Mouse (Mus musculus): ENCODE results near the gene Asrgl1. TPM values are rescaled to one million over a fixed set of nuclear protein-coding genes. Genes with fewer than 3 reads are reported as not detected.
A peak's percentile ranks its signal among the peaks of the same experiment; 100 is the strongest.
"Not testable (repeated sequence)": the region's sequence is repeated elsewhere in the genome, so short reads cannot be mapped to it uniquely, and the experiment has no call there.

The Asrgl1 gene
- total RNA-seq, 4 experiments from 2014 or later, result 131 to 150 (median 138) TPM

DNA sequence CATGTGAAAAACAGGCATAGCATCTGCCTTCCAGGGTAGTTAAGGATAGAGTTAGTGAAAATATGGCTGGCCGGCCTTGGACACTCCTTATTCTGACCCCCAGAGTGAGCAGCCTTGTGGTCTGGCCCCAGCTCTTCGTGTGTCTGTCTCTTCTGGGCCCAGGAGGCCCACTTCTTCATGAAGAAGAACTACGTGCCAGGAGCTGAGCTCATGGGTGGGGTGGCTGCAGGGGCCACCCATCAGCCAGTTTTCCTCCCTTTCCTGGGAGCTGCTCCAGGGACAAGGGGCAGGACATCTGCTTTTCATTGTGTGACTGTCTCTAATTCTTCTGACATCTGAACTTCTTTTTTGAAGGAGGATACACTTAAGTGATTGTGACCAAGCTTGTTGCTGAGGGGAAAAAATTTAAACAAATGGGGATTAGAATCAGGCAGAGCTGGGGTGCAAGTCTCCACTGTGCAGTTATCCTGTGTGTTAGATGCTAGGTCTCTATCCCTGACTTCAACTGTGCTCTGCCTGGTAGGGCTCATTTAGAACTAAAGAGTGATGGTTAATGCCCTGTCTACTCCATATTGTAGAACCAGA is 30.2 kb downstream of the Asrgl1 start:
- no peak for DNase-seq (ENCODE audit: low spot score in 2 of 2)

DNA sequence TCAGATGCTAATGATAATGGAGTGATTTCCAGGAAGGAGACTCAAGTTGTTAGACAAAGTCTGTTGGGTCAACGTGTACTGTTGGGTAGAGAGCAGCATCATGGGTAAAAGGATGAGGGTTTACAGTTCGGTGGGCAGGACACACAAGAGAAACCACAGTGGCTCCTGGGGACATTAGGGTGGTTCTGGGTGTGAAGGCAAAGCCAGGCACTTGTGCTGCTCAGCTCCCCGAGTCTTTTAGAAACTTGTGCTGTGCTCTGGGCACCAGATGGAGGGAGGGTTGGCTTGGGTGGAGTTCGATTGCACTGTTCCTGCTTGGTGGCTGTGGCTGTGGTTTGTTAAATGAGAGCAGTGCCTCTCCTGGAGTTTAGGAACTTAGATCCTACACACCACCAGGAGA is 31.4 kb downstream of the Asrgl1 start:
- DNase-seq (ENCODE audit: low spot score in 2 of 2), result no peak

DNA sequence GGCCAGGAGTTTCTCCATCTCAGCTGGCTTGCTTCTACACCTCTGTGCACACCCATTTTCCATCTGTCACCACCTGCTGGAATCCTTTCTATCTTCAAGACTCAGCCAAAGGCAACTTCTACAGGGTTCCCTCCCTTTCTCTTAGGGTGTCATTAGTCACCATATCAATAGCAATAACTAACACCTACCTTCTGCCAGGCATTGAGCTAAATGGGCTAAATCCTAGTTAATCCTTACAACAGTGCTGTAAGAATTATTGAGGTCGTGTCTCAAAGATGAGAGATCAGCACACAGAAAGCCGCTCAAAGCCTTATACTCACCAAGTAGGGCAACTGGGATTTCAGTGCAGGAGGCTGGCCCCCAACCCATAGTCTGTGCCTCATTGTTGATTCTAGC is 34.4 kb downstream of the Asrgl1 start:
- DNase-seq (ENCODE audit: low spot score in 2 of 2), result no peak

DNA sequence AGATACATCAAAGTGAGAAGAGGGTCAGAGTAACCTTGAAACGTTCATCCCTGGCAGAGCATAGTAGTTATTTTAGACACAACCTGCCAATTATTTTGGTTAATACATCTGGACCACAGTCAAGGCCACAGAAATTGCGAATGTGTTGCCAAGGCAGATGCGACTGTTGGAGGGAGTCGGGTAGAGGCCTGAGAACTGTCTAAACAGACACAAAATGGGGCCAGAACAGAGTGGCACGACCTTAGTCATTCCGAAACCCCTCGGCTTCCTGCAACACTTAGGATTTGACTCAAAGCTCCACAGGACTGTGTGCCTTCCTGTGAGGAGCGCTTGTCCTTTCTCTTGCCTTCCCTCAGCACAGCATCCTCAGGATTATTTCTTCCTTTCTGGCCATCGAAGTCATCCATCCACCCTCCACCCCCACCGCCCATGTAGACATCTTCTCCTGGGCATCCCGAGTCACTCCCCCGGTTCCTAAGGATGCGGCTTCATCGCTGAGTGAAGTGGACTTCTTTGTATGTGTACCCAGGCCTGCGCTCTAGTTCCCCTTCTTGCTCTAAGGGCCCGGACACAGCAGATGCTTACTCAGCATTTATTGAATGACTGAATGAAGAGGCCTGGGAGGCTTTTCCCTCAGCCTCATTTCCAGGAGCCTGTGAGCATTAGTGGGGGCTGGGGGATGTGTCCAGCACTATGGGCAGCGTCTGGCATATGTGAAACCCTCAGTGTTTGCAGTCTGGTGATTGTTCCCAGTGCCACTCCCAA is 35.0 kb downstream of the Asrgl1 start:
- no peak for DNase-seq (ENCODE audit: low spot score in 2 of 2)

DNA sequence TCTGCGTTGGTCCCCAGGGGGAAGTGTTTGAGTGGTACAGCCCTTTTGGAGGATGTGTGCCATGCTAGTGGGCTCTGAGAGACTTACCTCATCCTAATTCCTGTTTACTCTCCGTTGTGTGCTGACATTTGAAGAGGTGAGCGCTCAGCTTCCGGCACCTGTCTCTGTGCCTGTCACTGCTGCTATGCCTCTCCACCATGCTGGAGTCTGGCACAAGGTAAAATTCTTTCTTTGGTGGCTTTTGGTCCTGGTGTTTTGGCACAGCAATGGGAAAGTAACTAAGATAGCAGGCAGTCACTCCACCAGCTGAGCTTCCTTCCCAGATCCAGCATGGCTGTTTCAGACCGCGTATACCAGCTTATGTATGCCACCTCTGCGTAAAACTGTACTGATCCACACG is 35.7 kb downstream of the Asrgl1 start:
- DNase-seq (ENCODE audit: low spot score in 2 of 2), result no peak

GRCm38 (mm10) chr19:9097441-9097840 is 38.0 kb downstream of the Asrgl1 start:
- no peak for DNase-seq (ENCODE audit: low spot score in 2 of 2)

GRCm38 (mm10) chr19:9095111-9095510 is 40.3 kb downstream of the Asrgl1 start:
- DNase-seq (ENCODE audit: low spot score in 2 of 2), result no peak

- DNase-seq (ENCODE audit: low spot score in 2 of 2), result no peak
Observed at GRCm38 (mm10) chr19:9090709-9091108, 44.7 kb downstream of the Asrgl1 start.

DNA sequence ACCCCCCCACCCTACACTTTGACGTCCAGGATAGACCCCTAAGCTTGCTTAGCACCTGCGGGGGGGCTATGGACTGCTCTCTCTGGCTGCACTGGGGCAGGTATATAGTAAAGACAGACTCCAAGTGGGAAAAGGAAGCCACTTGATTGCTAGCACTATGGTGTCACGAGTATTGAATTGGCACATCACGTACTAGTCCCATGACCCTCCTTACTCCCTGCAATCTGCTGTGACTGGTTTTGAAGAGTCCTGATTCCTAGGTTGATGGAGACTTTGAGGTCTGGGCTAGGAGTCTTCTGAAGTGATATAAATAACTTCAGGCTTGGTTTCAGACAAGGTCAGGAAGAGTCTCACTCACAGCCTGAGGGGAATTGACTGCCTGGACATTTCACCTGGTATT is 45.2 kb downstream of the Asrgl1 start:
- no peak for DNase-seq (ENCODE audit: low spot score in 2 of 2)

DNA sequence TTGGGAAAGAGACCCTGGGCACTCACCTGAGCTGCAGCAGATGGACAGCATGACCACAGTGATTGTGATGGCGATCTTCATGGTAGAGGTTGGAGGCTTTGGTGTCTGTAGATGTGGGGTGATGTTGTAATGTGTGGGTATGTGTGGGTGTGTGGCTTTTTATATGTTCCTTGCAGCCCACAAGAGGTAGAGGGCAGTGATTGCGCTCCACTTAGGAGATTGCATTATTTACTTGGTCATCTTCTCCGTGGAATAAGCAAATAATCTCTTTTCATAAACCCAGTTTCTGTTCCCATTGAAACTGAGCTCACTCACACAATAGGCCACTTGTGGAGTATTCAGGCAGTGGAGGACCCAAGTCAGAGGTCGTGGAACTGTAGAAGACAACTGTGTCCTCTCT is 47.6 kb downstream of the Asrgl1 start, which contains the start of gene Scgb1a1:
Gene Scgb1a1 (minus strand): TSS at position 138 of the 400 bp plus-strand sequence.
- no peak for DNase-seq (ENCODE audit: low spot score in 2 of 2)

DNA sequence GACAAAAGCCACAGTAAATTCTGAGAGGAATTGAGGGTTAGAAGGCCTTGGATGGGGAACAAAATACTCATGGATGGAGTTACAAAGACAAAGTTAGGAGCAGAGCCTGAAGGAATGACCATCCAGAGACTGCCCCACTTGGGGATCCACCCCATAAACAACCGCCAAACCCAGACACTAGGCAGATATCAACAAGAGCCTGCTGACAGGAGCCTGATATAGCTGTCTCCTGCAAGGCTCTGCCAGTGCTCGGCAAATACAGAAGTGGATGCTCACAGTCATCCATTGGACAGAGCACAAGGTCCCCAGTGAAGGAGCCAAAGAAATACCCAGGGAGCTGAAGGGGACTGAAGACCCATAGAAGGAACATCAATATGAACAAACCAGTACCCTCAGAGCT is 51.5 kb downstream of the Asrgl1 start:
- DNase-seq (ENCODE audit: low spot score in 2 of 2), result not testable (repeated sequence)

DNA sequence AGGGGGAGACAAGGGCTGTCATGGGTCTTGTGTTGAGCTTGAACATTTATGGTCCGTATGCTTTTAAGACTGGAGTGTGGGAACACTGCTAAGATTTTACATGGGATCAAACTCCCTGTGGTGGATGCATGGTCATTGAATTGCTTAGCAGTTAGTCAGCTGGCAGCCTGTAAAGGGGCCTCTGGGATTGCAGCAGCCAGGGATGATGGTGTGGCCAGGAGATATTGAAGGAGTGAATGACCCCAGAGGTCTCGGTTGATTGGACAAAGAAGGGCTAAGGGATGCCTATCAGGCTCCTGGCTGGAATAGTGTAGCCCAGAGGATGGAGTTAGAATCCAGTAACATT is 52.5 kb downstream of the Asrgl1 start:
- DNase-seq (ENCODE audit: low spot score in 2 of 2), result no peak

GRCm38 (mm10) chr19:9082191-9083009 is 53.0 kb downstream of the Asrgl1 start:
- peak; percentile 28 to 55 for DNase-seq (ENCODE audit: low spot score in 2 of 2)

DNA sequence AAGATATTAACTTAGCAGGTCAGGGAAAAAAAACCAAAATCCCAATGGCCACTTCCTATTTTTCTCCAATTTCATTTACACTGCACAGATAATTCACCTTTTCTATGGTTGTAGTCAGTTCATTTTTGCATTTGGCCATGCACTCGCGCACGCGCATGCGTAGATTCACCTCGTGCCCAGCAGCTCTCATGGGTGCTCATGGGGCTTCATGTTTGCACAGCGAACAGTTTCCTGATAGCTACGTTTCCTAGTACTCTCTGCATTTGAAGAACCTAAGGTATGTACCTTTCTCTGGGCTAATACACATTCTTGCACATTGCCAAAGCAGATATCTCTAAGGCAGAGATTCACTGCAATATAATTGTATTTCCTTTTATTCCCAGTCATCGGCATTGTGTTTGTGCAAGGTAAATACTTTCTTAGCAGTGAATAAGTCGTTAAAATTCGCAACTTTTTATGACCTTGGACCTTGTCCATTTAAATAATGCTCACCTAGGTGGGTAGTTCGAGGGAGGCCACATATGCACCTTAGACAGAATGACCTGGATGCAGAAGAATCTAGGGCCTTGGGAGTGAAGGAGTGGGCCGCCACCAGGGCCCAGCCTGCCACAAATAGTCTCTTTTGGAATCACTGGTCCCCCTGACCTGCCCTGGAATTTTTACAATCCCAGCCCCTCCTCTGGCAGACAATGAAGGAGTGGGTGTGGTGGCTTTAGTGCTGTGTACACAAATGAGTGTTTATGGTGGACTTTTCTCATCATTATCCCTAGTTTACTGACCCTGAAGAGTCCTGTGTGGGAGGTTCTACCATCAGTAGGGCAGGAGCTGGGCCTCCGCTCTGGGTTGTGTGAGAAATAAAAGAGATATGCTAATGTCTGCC is 53.9 kb downstream of the Asrgl1 start:
- no peak for DNase-seq (ENCODE audit: low spot score in 2 of 2)

DNA sequence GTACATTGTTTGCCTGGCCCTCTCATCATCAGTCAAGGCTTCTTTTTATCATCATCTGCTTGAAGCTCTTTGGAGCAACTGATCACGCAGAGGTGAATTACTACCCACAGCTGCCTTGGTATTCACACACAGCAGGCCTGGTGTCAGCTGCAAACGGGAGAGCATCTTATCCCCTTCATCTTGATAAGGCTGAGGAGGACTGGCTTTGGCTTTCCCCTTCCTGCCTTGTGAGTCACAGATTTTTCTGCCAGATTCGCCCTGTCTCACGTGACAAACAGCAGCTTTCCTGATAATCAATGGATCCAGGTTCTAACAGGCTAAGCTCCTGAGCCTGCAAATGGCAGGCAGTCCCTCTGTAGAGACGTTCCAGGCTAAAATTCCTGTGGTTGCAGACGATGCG is 55.5 kb downstream of the Asrgl1 start:
- DNase-seq (ENCODE audit: low spot score in 2 of 2), result no peak

GRCm38 (mm10) chr19:9076982-9077660 is 58.3 kb downstream of the Asrgl1 start:
- no peak for DNase-seq (ENCODE audit: low spot score in 2 of 2)

- no peak for DNase-seq (ENCODE audit: low spot score in 2 of 2)
Observed at GRCm38 (mm10) chr19:9076035-9076434, 59.4 kb downstream of the Asrgl1 start.

DNA sequence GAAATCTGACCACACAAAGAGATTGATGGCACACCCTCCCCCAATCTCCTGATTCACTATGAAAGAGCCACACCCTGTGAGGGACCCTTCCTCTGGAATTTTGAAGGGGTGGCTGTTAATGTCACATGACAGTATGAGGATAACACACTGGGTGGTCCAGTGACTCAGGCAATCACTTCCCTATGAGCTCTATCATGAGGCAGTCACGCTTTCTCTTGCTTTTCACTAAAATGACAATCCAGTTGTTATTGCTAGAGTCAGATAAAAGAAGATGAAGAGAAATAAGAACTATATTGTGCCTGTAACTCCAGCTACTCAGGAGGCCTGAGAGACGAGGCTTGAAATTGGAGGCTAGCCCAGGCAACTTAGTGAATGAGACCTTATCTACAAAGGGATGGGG is 59.9 kb downstream of the Asrgl1 start:
- no peak for DNase-seq (ENCODE audit: low spot score in 2 of 2)

- no peak for DNase-seq (ENCODE audit: low spot score in 2 of 2)
Observed at GRCm38 (mm10) chr19:9074424-9074823, 61.0 kb downstream of the Asrgl1 start.

- no peak for DNase-seq (ENCODE audit: low spot score in 2 of 2)
Observed at GRCm38 (mm10) chr19:9073776-9074411, 61.5 kb downstream of the Asrgl1 start.
